Mouse (Mus musculus): ENCODE results near the gene Nolc1. TPM values are rescaled to one million over a fixed set of nuclear protein-coding genes. Genes with fewer than 3 reads are reported as not detected.
A peak's percentile ranks its signal among the peaks of the same experiment; 100 is the strongest.

Gene Nolc1
- polyA plus RNA-seq, 1 experiment from 2014 or later, result 59.4 TPM

DNA sequence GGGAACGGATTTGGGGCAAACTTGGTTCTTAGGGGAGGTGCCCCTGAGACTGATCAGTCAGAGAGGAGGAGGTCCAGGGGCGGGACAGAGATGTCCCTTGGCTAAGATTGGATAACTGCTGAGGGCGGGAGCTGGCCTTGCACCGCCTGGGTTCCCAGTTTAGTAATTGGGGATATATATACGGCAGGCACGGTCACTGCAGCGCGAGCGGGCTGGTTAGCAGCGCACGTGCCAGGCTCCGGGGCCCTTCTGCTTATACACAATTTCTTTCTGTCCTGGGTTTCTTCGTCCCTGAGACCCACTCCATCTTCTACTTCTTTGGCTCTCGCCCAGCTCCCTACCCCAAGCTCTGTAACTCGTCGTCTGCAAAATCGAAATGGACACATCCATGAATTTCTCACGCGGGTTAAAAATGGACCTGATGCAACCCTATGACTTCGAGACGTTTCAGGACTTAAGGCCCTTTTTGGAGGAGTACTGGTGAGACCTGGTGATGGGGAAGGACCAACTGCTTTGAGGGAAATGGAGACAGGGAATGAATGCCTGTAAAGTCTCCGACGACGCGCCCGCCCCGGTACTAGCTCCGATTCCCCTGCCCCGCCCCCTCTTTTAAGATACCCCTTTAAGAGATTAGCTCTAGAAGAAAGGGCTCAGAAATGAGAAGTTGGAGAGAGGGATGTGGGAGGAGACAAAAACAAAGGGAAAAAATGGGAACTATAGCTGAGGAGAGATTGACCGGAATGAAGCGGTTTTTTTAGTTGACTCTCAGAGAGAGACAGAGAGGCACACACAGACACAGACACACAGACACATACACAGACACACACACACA is 56.2 kb downstream of the Nolc1 start, which contains the start of gene Elovl3:
Gene Elovl3, plus strand, starts transcription at position 204 of the 832 bp plus-strand sequence.
- Histone ChIP-seq H3K27ac (replicated peaks) (no peak within 1 kb of the TSS), H3K9ac (replicated peaks) (no peak within 1 kb of the TSS), H3K9me3 (replicated peaks) (no peaks in the 10 kb centered on the region), H3K4me2 (peak within 1 kb of the TSS; percentile 48), H3K4me1 (peaks cover 23% of the 10 kb centered on the region), H3K36me3 (no peaks in the 10 kb centered on the region), H3K4me3 (replicated peaks) (peak within 1 kb of the TSS; percentile 20), H3K27me3 (replicated peaks) (peaks cover 62% of the 10 kb centered on the region)
- ATAC-seq (ENCODE audit: low FRiP score), result no peak
- WGBS, result 1% methylated on average over 31 of the region's 31 CpGs

- WGBS, result 51% methylated on average over 6 of the region's 6 CpGs
- peaks cover 69% of the 10 kb centered on the region for H3K27me3 ChIP-seq (replicated peaks)
Measured at GRCm38 (mm10) chr19:46132577-46132976, 56.9 kb downstream of the Nolc1 start.

More at GRCm38 (mm10) chr19:46132577-46132976, 56.9 kb downstream of the Nolc1 start:
- Histone ChIP-seq H3K4me2 (no peak overlapping the region), H3K4me1 (peaks cover 27% of the 10 kb centered on the region), H3K9ac (replicated peaks) (no peak overlapping the region), H3K4me3 (replicated peaks) (no peak overlapping the region), H3K36me3 (no peaks in the 10 kb centered on the region), H3K27ac (replicated peaks) (no peak overlapping the region), H3K9me3 (replicated peaks) (no peaks in the 10 kb centered on the region)
- no peak for ATAC-seq (ENCODE audit: low FRiP score)

Other genes with a start within 250 kb of the Nolc1 start
- gene Armh3, start 77.4 kb upstream of the Nolc1 start, polyA plus RNA-seq (2015; fragmentation: Nextera tagmentation; extraction: Ambion mirVana), result 20.5 and 21.3 TPM in 2 replicates
- gene Hps6, start 72.4 kb upstream of the Nolc1 start, polyA plus RNA-seq (2015; fragmentation: Nextera tagmentation; extraction: Ambion mirVana), result 5.4 and 7.8 TPM in 2 replicates
- 16.1 and 24.0 TPM in 2 replicates for gene Pprc1, start 31.0 kb upstream of the Nolc1 start, polyA plus RNA-seq (2015; fragmentation: Nextera tagmentation; extraction: Ambion mirVana)
- 93.4 and 93.9 TPM in 2 replicates for gene Ldb1, start 30.6 kb upstream of the Nolc1 start, polyA plus RNA-seq (2015; fragmentation: Nextera tagmentation; extraction: Ambion mirVana)
- 0.10 TPM in 1 of 2 replicates, not detected in the other for gene Elovl3, start 56.0 kb downstream of the Nolc1 start, polyA plus RNA-seq (2015; fragmentation: Nextera tagmentation; extraction: Ambion mirVana)
- gene Pitx3, start 72.5 kb downstream of the Nolc1 start, polyA plus RNA-seq (2015; fragmentation: Nextera tagmentation; extraction: Ambion mirVana), result 0.32 and 0.64 TPM in 2 replicates
- 68.8 and 76.6 TPM in 2 replicates for gene Gbf1, start 76.6 kb downstream of the Nolc1 start, polyA plus RNA-seq (2015; fragmentation: Nextera tagmentation; extraction: Ambion mirVana)
- 2.4 and 10.0 TPM in 2 replicates for gene Nfkb2, start 228.5 kb downstream of the Nolc1 start, polyA plus RNA-seq (2015; fragmentation: Nextera tagmentation; extraction: Ambion mirVana)

Measured in neural tube, embryonic 15.5 days (tissue).